Mouse (Mus musculus) left cerebral cortex, postnatal 25 days (tissue): Measurements from ENCODE around the gene Prkce. TPM values are rescaled to one million over a fixed set of nuclear protein-coding genes. Genes with fewer than 3 reads are reported as not detected.

Experiments used
- DNase-seq, 2 experiments: peaks; one replicate each; pipeline ENCODE4 v3.0.0; 2022; ENCODE audit warnings: low spot score in 2 of 2, mixed read lengths in 1 of 2
- intact Hi-C: fragments of 180-260 bp; cut with DNase I; formaldehyde crosslinking; loops from one replicate; pipeline ENCODE4 v1.15.1; 2025
- total RNA-seq, 2 experiments: library from RNA; stranded (reverse); gene quantifications; 2 replicates each; pipeline ENCODE4 v1.2.3; 2021

Gene Prkce
- total RNA-seq, 2 experiments from 2014 or later: 269 to 275 TPM

DNA sequence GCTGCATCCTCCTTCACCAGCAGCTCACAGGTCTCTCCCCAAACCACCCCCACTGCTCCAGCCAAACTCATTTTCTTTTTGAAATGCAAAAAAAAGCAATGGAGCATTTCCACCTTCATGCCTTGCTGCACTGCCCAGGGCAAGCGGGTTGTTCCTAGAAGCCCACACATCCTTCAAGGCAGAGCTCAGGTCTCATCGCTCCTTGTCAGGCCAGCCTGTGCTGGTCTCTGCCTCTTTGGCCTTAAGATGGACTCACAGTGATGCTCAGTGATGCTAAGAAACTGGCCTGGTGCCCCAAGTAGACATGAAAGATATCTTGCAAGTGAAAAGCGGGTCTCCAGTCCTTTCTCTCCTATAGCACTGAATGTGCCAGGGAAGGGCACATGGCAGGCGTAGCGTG is 149.2 kb downstream of the Prkce start:
- DNase-seq: no peak
- intact Hi-C loops: no loop called here

DNA sequence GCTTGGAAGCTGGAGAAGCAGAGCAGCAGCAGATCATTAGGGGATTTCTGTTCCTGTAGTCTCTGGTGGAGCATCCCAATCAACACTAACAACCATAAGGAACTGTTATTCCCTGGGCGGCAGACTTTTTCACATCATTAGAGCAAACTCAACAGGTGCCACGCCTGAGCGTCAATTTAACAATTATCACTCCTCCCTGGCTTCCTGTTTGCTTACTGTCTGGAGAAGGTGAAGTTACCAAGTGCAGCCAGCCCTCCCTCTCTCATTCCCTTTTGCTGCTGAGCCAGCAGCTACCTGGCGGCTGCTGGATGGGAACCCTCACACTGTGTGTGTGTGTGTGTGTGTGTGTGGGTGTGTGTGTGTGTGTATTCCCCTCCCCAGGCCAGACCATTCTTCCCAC is 149.6 kb downstream of the Prkce start:
- intact Hi-C loops: no loop called here
- no peak for DNase-seq

GRCm38 (mm10) chr17:86319967-86320602 is 152.5 kb downstream of the Prkce start:
- peak; percentile 49 to 95 for DNase-seq
- intact Hi-C loops: loop anchor here (1.0 to 5.0 kb wide), 3 partner anchors 19 to 97 kb away; no protein-coding TSS in a partner anchor

- intact Hi-C loops: loop anchor here (5.0 kb wide), 1 partner anchor 94 kb away; no protein-coding TSS in a partner anchor
- DNase-seq: no peak
Measured at GRCm38 (mm10) chr17:86322840-86323239, 155.3 kb downstream of the Prkce start.

DNA sequence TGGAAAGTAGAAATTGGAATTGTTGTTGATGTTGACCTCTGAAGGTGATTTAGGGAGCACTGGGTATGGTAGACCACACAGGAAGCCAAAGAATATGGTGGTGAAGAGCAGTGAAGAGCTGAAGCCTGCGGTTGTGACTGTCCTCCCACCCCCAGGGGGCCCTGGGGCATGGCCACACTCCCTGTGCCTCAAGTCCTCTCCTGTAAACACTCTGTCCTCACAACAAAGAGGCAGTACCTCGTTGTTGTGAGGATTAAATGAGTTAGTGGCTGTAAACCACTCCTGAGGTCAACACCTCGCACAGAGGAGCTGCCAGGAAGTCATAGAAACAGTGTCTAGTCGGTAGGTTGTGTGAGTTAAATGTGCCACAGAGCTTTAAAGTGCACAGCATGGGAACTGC is 155.7 kb downstream of the Prkce start:
- no peak for DNase-seq
- intact Hi-C loops: loop anchor here (5.0 kb wide), 1 partner anchor 94 kb away; no protein-coding TSS in a partner anchor

DNA sequence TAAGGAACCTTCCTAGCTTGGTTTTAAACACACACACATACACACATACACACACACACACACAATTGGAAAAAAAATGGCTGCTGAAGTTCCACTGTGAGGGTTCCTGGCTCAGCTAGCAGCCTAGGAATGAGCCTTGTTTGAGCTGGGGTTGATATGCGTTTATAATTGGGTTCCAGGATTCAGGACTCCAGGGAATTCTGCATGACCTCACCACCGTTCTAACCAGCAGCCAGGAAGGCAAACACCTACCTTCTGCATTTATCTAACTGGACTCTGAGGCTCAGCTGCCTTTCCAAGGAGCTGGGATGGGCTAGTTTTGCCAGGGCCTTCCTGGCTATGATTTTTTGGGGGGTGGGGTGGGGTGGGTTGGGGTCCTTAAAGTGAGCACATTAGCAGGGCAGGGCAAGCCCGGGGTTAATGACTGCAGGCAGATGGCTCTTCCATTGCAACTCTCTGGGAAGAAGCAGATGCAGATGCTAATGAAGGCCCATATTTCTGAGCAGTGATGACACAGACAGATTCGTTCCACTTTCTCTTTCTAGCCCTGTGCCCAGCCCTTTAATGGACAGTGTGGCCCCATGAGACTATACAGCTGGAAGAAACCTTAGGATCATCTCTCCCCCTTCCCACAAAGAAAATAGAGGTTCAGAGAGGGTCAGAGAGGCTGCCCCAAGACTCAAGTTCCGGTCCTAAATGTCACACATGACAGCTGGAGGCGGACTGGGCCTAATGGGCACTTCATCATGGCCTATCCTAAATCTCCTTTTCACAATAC is 156.5 kb downstream of the Prkce start:
- intact Hi-C loops: loop anchor here (5.0 kb wide), 1 partner anchor 93 kb away; no protein-coding TSS in a partner anchor
- no peak for DNase-seq

DNA sequence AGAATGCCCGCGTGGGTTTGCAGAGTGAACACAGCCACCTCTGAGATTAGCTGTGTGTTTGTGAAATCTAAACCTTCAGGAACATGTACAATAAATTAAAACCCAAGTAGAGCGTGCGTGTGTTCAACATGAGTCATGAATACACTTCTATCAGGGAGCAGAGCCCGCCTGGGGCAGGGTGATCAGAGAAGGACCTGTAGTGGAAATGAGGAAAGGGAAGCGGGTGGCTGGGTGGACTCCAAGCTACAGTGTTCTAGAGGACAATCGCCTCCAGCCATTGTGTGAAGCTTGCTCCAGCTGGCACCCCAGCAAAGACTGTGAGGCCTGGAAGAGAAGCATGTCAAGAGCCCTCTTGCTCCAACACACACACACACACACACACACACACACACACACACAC is 157.2 kb downstream of the Prkce start:
- intact Hi-C loops: loop anchor here (5.0 kb wide), 1 partner anchor 93 kb away; no protein-coding TSS in a partner anchor
- no peak for DNase-seq

DNA sequence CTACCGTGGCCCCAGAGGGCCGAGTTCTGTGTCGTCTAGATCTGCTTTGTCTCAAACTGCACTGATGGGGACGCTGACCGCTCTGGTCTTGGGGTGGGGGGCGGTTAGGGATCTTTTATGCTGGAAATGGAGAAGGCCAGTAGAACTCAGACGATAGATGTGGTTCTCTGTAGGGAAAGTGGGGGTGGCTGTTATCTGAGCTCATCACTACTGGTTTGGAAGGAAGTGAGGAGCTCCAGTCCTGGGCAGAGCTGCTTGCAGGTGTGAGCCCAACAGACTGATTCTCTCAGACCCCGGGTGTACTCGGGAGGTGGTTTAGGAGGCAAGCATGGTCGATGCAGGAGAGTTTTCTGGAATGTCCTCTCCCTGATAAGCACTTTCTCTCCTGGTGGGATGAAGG is 157.7 kb downstream of the Prkce start:
- intact Hi-C loops: no loop called here
- no peak for DNase-seq

DNA sequence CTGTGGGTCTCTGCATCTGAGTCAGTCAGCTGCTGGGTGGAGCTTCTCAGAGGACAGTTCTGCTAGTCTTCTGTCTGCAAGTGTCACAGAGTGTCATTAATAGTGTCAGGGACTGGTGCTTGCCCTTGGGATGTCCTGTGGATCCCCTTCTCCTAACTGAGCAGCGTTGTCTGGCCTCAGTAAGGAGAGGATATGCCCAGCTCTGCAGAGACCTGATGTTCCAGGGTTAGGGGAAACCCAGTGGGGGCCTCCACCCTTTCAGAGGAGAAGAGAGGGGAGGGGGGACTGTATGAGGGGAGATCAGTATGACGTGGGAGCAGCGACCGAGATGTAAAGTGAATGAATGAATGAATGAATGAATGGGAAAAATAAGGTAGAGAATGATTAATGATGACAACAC is 160.4 kb downstream of the Prkce start:
- no peak for DNase-seq
- intact Hi-C loops: no loop called here

GRCm38 (mm10) chr17:86329273-86330075 is 161.9 kb downstream of the Prkce start:
- intact Hi-C loops: no loop called here

DNA sequence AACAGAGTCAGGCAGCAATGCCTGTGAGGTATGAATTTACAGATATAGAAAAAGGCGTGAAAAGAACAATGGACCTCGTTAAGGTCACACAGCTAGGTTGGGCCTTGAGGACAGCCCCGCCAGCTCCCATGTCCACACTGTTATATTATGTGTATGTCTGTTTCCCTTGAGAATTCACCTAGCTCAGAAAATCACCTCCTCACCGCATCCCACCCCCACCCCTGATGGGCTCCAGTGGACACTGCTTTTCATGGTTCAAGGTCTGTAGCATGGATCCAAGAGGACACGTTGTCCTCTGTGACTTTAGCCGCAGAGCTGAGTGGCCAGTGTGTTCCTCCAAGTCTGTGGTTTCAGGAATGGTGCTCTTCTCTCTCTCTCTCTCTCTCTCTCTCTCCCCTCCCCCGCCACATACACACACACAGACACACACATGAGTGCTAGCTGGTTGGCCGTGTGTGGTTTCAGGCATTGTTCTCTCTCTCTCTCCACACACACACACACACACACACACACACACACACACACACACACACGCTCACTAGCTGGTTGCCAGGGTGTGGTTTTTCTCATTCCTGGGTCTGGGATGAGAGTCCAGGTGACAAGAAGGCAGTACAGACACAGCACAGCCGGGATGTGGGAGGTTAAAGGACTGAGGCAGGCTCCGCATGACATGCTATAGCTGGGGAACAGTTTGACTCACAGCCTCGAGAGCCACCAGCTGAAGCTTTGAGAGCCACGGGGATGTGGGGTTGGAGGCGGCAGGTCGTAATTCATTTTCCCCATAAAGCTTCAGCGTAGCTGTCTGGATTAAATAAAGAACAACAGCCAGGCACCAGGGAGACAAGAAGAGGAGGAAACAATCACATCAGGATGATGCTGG is 162.7 kb downstream of the Prkce start:
- intact Hi-C loops: no loop called here

More at GRCm38 (mm10) chr17:86329273-86330075, 161.9 kb downstream of the Prkce start:
- DNase-seq: no peak

GRCm38 (mm10) chr17:86331835-86332234 is 164.2 kb downstream of the Prkce start:
- no peak for DNase-seq
- intact Hi-C loops: no loop called here

More for the DNA sequence above, 162.7 kb downstream of the Prkce start:
- peak in 1 of 2 experiments; percentile 78 for DNase-seq

DNA sequence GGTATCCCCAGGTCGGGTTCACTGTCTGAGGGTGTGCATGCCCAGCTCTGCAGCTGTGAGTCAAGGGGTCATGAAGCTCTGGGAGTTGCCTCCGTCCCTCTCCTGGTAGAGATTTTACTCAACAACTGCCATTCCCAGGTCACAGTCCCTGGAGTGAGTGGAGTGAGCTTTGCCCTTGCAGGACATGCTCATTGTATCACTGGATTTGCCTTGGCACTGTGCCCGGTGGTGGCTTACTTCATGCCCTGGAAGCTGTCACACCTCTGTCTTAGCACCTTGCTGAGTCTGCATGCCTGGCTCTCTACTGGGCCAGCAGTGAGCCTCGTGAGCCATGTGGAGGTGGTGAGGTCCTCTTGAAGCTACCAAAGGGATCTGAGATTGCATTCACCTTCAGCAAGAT is 167.4 kb downstream of the Prkce start:
- DNase-seq: no peak
- intact Hi-C loops: no loop called here

GRCm38 (mm10) chr17:86336652-86337073 is 169.1 kb downstream of the Prkce start:
- DNase-seq: no peak
- intact Hi-C loops: no loop called here

DNA sequence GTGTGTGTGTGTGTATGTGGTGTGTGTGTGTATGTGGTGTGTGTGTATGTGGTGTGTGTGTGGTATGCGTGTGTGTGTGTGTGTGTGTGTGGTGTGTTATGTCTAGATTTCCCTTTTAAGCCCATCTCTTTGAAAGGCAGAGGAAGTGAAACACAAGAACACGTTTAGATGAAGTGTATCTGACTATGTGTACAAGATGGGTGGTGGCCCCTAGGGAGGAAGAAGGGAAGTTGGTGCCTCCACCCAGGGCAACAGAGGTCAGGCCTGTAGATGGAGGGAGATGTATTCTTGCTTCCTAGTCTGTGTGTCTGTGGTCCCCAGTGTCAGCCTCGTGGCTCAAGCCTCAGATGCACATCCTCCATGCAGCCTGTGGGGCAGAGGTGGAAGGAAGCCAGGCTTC is 169.5 kb downstream of the Prkce start:
- DNase-seq: no peak
- intact Hi-C loops: no loop called here

DNA sequence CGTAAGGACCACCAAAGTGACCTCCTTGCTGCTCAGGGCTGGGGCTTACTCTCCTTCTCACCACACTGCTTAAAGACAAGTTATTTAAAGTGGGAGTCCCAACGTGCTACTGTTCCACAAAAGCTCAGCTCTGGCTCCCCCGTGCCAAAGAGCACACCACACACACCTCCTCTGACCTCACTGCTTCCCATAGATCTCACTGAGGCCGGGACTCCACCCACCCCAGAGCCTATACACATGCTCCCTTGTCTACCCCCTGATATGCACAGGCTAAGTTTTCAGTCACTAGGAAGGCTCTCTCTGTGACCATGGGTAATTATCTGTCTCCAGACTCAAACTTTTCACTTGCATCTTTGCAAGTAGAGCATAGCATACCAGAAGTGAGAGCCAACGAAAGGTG is 170.7 kb downstream of the Prkce start:
- intact Hi-C loops: no loop called here
- DNase-seq: no peak

GRCm38 (mm10) chr17:86344032-86344431 is 176.4 kb downstream of the Prkce start:
- intact Hi-C loops: no loop called here
- DNase-seq: no peak

DNA sequence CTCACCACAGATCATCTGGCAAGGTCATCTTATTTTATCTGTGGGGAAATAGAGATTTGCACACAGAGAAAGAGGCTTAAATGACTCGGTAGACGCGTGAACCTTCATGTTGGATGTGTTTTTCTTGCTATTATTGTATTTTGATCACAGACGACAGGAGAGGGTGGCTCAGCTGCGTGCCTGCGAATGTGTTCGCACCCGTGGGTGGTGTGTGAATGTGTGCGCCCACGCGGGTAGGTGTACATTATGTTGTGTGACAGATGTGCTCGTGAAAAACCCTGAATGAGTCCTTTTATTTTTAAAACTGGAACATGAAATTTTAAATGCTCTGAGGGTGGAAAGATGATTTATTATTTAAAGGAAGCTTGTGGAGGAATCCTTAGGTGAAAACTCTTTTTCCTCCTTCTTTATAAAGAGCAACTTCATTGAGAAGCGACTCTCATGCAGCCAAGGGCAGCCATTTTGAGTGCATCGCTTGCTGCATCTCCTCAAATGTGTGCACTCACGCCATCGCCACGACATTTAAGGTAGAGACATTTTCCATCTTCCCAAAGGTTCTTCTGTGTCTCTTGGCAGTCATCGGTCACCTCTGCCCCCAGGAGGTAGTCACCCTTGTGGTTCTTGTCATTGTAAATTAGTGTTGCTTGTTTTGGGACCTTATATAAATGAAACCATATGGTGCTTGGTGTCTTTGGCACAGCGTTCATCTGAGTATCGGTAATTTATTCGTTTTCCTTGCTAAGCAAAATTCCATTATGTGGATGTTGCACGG is 177.8 kb downstream of the Prkce start:
- intact Hi-C loops: loop anchor here (1.0 to 5.0 kb wide), 5 partner anchors 25 to 178 kb away; partner anchors contain the start of gene Prkce
- peak; percentile 89 to 97 for DNase-seq
